Mouse (Mus musculus) stomach, postnatal 0 days (tissue): ENCODE results near the gene Acsl6.

Source experiments
- CTCF ChIP-seq: IDR thresholded peaks from 2 replicates; pipeline ENCODE4 v1.5.1; 2016; ENCODE audit warnings: antibody characterized with exemption, low read depth, mild to moderate bottlenecking, moderate library complexity
- EP300 ChIP-seq: optimal IDR thresholded peaks from 2 replicates; pipeline ENCODE3; 2016; ENCODE audit warnings: antibody characterized with exemption

- TF ChIP-seq EP300 (no peak), CTCF (no peak)
Measured at GRCm38 (mm10) chr11:54293980-54294807, 9.4 kb upstream of the Acsl6 start.
